Mouse (Mus musculus) brown adipose tissue, adult 24 weeks (tissue): ENCODE data around the gene Sec24b. TPM values are rescaled to one million over a fixed set of nuclear protein-coding genes. Genes with fewer than 3 reads are reported as not detected.
A peak's percentile ranks its signal among the peaks of the same experiment; 100 is the strongest.

Source experiments
- H3K27ac ChIP-seq: fragments of 200-500 bp; replicated peaks from 2 replicates; pipeline ENCODE4 v1.5.1; 2012; ENCODE audit warnings: low read depth, mild to moderate bottlenecking, low read length
- H3K4me1 ChIP-seq: fragments of 200-500 bp; 2 replicates; pipeline ENCODE4 v1.6.1; 2012; ENCODE audit warnings: low read length, mixed read lengths; ENCODE audit not compliant: control insufficient read depth, insufficient read depth, insufficient read length
- H3K4me3 ChIP-seq: fragments of 200-500 bp; 2 replicates; pipeline ENCODE4 v1.5.1; 2012; ENCODE audit warnings: low read depth, mild to moderate bottlenecking, low read length, moderate library complexity; ENCODE audit not compliant: insufficient read depth
- polyA plus RNA-seq: library from polyadenylated mRNA; stranded (reverse); fragments of >200 nt; gene quantifications from 2 replicates; pipeline ENCODE4 v1.2.4, GENCODE M21; 2012; ENCODE audit not compliant: missing spikeins, insufficient read depth, insufficient read length

Gene Sec24b
- polyA plus RNA-seq = 19.7 and 23.6 TPM in 2 replicates

DNA sequence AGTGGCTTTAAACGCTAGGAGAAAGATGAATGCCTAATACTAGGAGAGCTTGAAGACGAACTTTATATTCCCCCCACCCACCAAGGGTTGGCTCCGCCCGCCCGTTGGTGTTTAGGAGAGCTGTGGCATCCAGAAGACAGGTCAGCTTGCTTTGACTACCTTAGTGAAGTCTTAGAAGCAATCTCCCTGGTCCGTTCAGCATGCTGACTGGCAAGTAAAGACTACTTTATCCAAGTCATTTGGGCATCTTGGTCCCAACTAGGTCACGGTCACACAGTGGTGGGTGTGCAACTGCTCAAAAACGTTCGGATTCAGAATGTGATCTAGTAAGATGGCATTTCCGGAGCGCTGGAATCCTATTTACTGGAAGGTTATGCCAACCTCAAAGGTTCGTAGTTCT is at the start of gene Sec24b:
Gene Sec24b, minus strand, starts transcription at position 273 of the 400 bp plus-strand sequence.
- Histone ChIP-seq H3K27ac (peak within 1 kb of the TSS; percentile 63), H3K4me3 (peak within 1 kb of the TSS; percentile 92), H3K4me1 (peaks cover 11% of the 10 kb centered on the region)

DNA sequence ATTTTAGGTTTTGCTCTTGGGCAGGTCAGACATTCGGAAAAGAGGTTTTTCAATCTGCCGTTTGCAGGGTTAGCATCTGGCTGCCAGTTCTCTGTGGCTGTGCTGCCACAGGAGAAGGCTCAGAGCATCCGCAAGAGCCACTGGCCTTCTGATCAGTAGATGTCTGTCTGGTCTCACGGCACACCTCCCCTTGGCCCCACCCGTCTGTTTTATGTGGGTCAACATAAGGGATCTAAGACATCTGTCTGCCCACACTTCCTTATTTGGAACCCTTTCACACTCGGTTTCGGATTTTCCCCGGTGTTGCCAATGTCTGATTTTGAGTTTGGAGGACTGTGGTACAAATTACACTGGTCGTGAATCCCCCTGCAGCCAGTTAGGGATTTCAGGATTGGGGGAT is 43.1 kb upstream of the Sec24b start:
- H3K27ac ChIP-seq = no peak overlapping the region
- no peaks in the 10 kb centered on the region for H3K4me1 ChIP-seq
- no peak overlapping the region for H3K4me3 ChIP-seq

DNA sequence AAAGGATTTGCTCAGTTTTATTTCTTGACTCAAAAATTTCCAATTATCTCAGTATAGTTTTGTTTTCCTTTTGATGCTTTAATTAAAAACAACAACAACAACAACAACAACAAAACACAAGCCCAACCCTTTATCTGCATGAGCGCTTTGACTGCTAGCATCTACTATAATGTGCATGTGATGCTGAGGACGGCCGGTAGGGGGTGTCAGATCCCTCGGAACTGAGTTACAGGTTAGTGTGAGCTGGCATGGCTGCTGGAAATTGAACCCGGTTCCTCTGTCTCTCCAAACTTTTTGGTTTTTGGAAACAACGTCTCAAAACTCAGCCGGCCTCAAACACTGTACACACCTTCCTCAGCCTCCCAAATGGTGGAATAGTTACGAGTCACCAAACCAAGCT is 42.1 kb upstream of the Sec24b start:
- H3K27ac ChIP-seq = no peak overlapping the region
- no peaks in the 10 kb centered on the region for H3K4me1 ChIP-seq
- H3K4me3 ChIP-seq = no peak overlapping the region

DNA sequence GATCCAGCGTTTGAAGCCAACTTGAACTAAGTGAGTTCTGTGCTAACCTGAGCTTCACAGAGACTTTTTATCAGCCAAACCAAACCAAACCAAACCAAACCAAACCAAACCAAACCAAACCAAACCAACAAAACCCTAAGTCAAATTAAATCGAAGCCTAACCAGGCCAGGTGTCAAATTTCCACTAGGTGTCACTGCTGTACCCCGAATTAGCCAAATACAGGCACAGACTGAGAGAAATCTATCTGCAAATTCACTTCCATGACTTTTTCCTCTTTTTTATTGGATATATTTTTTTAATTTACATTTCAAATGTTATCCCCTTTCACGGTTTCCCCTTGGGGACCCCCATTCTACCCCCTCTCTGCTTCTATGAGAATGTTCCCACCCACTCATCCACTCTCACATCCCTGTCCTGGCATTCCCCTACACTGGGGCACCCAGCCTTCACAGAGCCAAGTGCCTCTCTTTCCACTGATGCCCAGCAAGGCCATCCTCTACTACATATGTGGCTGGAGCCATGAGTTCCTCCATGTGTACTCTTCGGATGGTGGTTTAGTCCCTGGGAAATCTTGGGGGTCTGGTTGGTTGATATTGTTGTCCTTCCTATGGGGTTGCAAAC is 33.9 kb upstream of the Sec24b start:
- no peak overlapping the region for H3K27ac ChIP-seq
- H3K4me1 ChIP-seq = no peaks in the 10 kb centered on the region
- no peak overlapping the region for H3K4me3 ChIP-seq

DNA sequence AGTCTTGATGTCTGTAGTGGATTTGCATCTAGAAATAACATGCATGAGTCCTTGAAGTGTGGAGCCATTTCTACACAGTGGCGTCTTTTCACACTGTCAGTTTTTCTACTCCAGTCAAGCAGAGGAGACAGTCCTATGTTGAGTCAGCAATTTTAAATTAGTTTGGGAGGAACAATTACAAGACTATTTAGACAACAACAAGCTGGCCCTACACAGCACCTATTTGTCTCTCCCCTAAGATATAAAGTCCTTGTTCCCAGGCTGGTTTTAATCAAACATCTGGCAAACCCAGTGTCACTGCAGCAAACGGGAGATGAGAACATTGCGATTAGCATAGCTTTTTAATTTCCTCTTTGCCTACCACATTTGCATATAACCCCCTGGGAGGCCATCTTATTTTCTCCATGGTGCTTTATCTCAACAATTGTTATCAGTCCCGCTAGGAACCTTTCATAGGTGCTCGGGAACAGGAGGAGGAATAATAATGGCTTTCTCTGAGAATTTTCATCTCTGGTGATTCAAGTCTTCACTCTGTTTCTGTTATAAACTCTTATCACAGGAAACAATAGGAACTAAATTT is 32.9 kb upstream of the Sec24b start:
- Histone ChIP-seq H3K27ac (no peak overlapping the region), H3K4me3 (no peak overlapping the region), H3K4me1 (no peaks in the 10 kb centered on the region)

DNA sequence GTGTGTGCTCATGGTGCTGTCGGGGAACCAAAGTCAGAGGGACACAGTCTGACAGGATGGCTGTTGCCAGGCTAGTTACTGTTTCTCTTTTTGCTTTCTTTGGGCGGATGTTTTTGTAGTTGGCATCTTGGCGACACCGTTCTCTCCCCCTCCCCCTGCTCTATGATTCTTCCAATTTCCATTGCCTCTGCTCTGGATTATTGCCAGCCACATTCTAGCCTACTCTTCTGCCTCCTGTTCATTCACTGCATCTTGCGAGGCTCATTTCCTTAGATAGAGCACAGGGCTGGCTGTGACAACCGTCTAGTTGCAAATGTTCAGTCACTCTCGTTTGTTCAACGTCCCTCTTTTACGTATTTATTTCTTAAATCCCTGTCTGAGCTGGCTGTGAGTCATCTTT is 29.1 kb upstream of the Sec24b start:
- Histone ChIP-seq H3K4me1 (no peaks in the 10 kb centered on the region), H3K27ac (no peak overlapping the region), H3K4me3 (no peak overlapping the region)

DNA sequence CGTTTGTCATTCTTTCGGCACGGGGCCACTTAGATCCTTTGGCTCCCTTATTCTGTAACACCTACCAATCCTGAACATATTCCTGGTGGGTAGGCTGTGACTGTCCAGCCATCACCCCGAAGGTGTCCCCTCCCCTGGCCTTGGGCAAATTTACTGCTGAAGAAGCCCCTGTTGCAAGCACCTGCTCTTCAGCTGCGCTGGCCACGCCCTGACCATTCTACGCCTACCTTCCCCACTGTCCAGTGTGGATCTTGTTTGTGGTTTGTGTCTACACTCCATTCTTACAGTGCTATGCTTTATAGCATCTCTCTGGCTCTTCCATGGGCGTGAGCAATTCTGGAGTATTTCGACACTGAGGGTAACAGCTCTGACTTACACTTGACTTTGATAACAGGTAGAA is 27.3 kb upstream of the Sec24b start:
- Histone ChIP-seq H3K4me3 (no peak overlapping the region), H3K27ac (no peak overlapping the region), H3K4me1 (no peaks in the 10 kb centered on the region)

DNA sequence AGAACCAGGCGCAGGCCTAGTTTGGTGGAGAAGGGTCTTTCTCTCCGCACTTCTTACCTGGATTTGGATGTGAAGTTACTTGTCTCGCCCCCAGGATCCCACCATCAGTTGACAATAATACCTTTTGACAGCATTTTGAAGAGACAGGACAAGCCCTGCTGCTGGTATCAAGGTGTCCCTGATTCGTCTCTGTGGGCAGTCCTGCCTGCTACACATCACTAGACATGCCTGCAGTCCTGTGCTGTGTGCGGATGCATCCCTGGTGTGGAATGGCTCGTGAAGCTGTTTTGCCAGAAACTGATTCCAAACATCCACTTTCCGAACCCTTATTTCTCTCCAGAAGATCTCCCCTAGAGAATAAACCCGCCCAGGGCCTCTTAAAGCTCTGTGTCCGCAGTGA is 26.1 kb upstream of the Sec24b start:
- H3K4me3 ChIP-seq = no peak overlapping the region
- H3K27ac ChIP-seq = no peak overlapping the region
- H3K4me1 ChIP-seq = no peaks in the 10 kb centered on the region

DNA sequence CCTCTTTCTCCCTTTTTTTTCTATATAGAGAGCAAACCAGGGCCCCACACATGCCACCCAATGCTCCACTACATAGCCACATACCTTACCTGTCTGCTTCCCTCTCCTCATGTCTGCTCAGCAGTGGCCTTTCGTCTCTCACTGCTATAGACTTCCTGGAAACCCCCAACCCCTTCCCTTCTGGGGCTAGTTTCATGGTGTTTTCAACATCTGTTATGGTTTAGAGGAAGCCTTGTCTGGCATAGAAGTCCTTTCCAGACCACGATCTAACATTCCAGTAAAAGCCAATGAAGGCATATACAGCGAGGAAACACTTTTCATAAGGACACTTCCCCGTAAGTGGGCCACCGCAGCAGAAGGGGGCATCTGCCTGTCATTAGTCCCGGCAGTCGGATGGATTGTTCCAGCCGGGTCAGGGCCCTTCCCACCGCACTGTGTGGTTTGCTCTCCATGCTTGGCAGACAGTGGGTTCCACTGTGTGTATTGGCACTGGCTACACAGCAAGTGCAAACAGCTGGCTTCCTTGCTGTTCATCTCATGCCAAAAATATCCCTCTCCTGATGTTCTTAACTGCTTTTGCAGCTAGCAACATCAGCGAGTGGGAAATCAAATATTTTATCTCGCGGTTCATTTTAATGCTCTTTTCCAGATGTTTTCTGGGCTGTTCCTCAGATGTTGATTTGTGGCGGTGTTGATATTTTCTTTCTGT is 25.2 kb upstream of the Sec24b start:
- Histone ChIP-seq H3K4me3 (no peak overlapping the region), H3K27ac (no peak overlapping the region), H3K4me1 (no peaks in the 10 kb centered on the region)

DNA sequence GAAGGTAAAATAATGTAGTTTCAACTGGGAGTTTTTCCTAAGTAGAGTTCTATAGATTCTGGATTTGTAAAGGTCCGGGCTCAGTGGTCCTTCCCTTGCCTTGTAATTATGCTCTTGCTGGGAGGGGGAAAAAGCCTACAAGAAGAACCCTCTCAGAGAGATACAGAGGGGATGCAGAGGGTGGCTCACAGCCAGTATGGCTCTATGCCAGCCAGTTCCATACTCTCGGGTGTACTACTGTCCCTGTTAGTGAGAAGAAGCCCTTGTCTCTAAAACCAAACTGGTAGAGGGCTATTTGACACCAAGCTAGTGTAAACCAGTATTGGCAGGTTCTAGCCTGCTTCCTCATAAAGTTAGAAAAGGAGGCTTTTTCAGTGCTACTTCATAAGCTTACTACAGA is 22.0 kb upstream of the Sec24b start:
- H3K27ac ChIP-seq = no peak overlapping the region
- H3K4me3 ChIP-seq = no peak overlapping the region
- no peaks in the 10 kb centered on the region for H3K4me1 ChIP-seq

DNA sequence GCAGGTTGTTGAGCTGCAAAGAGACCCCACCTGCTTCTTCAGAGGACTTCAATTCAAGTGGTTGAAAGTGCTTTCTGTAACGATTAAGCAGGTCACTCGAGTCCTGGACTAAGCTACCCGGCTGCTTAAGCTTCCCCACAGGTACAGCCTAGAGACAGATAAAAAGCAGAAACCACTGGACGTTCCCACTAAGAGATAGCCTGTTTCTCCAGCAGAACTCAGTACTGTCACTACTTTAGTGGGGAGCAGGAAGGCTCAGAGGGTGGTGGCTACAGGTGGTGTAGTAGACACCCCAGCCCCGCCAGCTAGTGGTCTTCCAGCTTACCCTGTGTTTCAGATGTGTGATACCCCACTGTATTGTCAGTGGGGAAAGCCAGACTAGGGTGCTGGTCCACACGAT is 19.3 kb upstream of the Sec24b start:
- Histone ChIP-seq H3K4me3 (no peak overlapping the region), H3K4me1 (no peaks in the 10 kb centered on the region), H3K27ac (no peak overlapping the region)

DNA sequence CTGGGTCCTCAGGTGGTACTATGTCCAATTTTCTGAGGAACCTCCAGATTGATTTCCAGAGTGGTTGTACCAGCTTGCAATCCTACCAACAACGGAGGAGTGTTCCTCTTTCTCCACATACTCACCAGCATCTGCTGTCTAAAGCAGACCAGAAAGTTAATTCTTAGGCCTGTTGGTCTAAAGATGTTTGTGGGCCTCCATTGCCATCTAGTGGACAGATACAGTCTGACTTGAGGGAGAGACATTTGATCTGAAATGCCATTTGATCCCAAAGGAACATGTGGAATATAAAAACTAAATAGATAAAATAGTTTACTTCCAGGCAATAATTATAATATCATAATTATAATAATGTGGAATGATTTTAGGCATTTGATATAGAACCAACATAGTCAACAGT is 18.4 kb upstream of the Sec24b start:
- H3K4me1 ChIP-seq = no peaks in the 10 kb centered on the region
- H3K4me3 ChIP-seq = no peak overlapping the region
- H3K27ac ChIP-seq = no peak overlapping the region

DNA sequence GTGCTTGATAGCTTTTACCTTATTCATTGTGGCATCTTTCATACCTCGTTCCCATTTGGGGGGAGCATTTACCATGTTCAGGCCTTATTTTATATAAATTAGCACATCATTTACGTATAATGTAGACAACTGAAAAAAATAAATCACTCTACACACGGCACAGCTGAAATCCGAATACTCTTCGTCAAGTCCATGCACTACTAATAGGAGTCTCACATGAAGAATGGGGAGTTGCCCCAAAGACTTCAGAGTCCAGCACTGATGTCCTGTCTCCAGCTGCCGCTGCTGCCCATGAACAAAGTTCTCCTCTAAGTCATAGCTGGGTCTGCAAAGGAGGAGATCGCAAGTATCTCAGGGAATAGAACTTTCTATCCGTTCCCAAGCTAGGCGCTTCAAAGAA is 15.9 kb upstream of the Sec24b start:
- Histone ChIP-seq H3K4me3 (no peak overlapping the region), H3K27ac (no peak overlapping the region), H3K4me1 (no peaks in the 10 kb centered on the region)

DNA sequence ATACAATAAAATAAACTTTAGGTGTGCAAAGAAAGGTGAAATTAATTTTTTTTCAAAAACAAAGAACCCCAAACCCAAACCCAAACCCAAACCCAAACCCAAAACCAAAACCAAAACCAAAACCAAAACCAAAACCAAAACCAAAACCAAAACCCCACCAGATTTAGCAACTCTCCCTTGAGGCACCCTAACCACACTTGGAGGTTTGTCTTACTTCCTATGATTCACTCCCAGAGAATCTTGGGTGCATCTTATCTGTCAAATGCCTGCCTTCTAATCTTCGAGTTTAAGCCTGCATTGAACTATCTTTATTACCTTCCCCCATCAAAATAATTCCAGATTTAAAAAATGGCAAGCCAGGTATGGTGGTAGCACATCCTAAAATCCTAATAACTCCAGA is 14.4 kb upstream of the Sec24b start:
- H3K27ac ChIP-seq = no peak overlapping the region
- H3K4me3 ChIP-seq = no peak overlapping the region
- no peaks in the 10 kb centered on the region for H3K4me1 ChIP-seq

DNA sequence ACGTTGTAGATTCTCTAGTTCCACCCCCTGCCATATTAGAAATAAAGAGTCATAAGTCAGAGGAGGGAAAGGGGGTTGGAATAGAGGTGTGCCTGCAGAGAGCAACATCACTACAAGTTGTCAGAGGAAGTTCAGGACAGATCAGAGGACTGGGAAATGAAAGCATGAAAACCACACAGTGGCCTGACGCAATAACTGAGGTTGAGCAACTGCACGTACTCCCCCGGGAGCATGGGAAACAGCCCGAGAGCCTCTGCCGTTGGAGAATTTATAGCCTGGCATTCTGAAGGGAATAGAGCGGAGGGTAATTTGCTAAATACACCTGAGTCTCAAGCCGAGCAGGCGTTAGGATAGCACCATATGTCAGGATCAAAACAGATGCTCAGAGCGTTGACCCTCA is 11.7 kb upstream of the Sec24b start:
- Histone ChIP-seq H3K27ac (no peak overlapping the region), H3K4me3 (0 out of 2 replicates have a peak overlapping the region, but pooled peaks have one; percentile 8), H3K4me1 (no peaks in the 10 kb centered on the region)

DNA sequence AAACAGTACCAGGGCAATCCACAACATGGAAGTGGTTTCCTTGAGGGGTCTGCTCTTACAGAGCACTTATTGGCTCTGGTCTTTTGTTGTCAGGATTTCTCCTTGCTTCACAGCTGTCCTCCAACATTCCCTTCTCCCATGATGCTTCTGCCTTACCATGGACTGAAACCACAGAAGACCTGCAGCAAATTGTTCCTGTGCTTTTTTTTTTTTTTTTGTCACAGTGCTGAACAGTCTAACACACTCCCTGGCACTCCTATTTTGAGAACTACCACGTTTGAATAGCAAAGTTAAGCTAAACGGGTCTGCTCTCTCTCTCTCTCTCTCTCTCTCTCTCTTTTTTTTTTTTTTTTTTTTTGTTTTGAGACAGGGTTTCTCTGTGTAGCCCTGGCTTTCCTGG is 10.6 kb upstream of the Sec24b start:
- H3K4me3 ChIP-seq = no peak overlapping the region
- no peaks in the 10 kb centered on the region for H3K4me1 ChIP-seq
- no peak overlapping the region for H3K27ac ChIP-seq
